Mouse (Mus musculus) gastrocnemius, adult 18-20 months (tissue): ENCODE results near the gene Chrdl2. TPM values are rescaled to one million over a fixed set of nuclear protein-coding genes. Genes with fewer than 3 reads are reported as not detected.
A peak's percentile ranks its signal among the peaks of the same experiment; 100 is the strongest.
"Not testable (repeated sequence)": the region's sequence is repeated elsewhere in the genome, so short reads cannot be mapped to it uniquely, and the experiment has no call there.

Experiments
- DNase-seq: peaks from one replicate; pipeline ENCODE4 v3.0.0; 2021; ENCODE audit warnings: low spot score
- long read RNA-seq, 2 experiments: library from polyadenylated mRNA; stranded (forward); transcript quantifications; one replicate each; pipeline ENCODE4 v2.0.0; 2021
- total RNA-seq, 2 experiments: library from RNA; stranded (reverse); gene quantifications; 2 replicates each; pipeline ENCODE4 v1.2.3; 2021

Chrdl2 gene
- total RNA-seq: 1 to 10 TPM; 1.4 to 1.7 TPM
- long read RNA-seq, experiment 1, partial matches to known transcripts: 0 of 2 reads
- long read RNA-seq, experiment 1, other reads (novel, unspliced or antisense): 2 of 2 reads
- long read RNA-seq, experiment 2, partial matches to known transcripts: 0 of 4 reads
- long read RNA-seq, experiment 2, other reads (novel, unspliced or antisense): 1 of 4 reads

- no peak for DNase-seq
Observed at GRCm38 (mm10) chr7:100005790-100006189, at the start of gene Chrdl2. TSS of gene Chrdl2 (plus strand) at chr7:100006172.

GRCm38 (mm10) chr7:99957226-99957965 is 48.6 kb upstream of the Chrdl2 start:
- no peak for DNase-seq

GRCm38 (mm10) chr7:99960571-99960970 is 45.4 kb upstream of the Chrdl2 start:
- DNase-seq: not testable (repeated sequence)

- DNase-seq: no peak
Observed at GRCm38 (mm10) chr7:99961518-99961917, 44.5 kb upstream of the Chrdl2 start.

DNA sequence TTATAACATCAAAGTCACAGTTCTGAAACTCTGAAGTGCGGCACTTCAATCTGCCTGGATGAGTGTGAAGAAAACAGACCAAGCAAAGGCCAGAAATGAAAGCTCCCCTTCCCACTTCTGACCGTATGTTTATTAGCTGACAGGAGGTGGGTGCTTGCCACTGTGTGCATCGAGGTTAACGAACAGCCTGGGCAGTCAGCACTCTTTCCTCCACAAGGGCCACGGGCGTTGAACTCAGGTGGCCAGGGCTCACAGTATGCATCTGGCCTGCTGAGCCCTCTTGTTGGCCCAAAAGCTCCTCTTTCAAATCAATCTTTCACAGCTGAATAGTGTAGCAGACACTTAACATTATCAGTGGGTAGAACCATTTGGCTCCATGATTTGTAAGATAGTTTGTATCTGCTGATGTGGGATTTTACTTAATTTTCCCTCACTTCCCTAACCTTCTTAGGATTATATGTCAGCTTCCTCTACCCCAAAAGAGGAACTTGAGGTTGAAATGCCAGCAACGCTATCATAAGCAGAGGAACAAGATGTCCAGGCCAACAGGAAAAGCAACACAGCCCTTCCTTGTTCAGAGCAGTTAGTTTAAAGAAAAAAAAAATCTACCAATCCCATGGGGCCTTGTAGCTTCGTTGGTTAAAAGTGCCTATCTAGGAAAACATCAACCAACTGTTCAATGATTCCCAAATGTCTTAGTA is 43.3 kb upstream of the Chrdl2 start:
- DNase-seq: peak; percentile 24

- DNase-seq: no peak
Observed at GRCm38 (mm10) chr7:99963237-99963860, 42.6 kb upstream of the Chrdl2 start.

- DNase-seq: no peak
Observed at GRCm38 (mm10) chr7:99965020-99965841, 40.7 kb upstream of the Chrdl2 start.

- DNase-seq: no peak
Observed at GRCm38 (mm10) chr7:99966011-99966721, 39.8 kb upstream of the Chrdl2 start.

- DNase-seq: no peak
Observed at GRCm38 (mm10) chr7:99969151-99969550, 36.8 kb upstream of the Chrdl2 start.

- DNase-seq: no peak
Observed at GRCm38 (mm10) chr7:99971926-99972325, 34.0 kb upstream of the Chrdl2 start.

DNA sequence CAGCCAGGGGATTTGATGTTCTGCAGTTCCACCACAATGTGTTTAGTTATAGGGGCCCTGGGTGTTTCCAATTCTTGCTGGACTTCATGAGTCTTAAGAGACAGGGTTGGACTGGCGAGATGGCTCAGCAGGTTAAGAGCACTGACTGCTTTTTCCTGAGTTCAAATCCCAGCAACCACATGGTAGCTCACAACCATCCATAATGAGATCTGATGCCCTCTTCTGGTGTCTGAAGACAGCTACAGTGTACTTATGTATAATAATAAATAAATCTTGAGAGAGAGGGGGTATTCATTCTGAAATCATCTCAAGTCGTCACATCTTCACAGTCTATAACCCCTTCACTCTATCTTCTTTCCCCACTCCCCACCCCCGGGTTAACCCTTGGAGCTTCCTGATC is 33.1 kb upstream of the Chrdl2 start:
- DNase-seq: not testable (repeated sequence)

DNA sequence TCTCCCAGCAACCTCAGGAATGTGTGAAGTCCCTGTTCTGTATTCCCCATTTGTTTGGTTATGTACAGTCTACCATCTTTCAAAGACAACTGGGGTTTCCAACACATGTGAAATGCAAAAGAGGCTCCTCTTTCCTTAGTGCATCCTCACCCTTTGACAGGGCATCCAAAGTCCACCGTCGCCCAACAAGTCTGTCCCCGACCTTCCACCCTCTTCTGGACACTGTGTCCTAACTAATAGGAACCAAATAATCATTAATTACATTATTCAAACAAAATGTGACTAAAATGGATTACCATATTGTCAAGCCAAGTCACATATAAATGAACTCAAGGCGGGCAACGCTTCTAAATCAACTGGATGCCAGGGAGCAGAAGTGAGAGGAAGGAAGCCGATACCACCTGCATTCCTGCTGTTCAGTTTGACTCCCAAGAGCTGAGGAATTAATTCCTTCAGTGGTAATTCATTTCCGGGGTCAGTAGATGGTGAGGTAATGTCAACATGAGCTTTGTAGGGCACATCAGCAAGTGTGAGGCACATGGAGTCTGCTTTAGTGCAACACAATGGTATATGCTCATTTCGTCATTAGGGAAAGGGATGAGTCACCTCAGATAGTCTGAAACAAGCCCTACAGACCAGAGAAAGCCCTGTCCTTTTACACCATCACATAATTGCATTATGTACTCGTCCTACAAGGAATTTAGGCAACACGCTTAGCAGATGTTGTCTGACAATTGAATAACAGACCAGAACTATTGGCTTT is 31.6 kb upstream of the Chrdl2 start:
- no peak for DNase-seq

- no peak for DNase-seq
Observed at GRCm38 (mm10) chr7:99975819-99976575, 30.0 kb upstream of the Chrdl2 start.

- no peak for DNase-seq
Observed at GRCm38 (mm10) chr7:99978041-99978440, 27.9 kb upstream of the Chrdl2 start.

GRCm38 (mm10) chr7:99979081-99979480 is 26.9 kb upstream of the Chrdl2 start:
- DNase-seq: no peak

DNA sequence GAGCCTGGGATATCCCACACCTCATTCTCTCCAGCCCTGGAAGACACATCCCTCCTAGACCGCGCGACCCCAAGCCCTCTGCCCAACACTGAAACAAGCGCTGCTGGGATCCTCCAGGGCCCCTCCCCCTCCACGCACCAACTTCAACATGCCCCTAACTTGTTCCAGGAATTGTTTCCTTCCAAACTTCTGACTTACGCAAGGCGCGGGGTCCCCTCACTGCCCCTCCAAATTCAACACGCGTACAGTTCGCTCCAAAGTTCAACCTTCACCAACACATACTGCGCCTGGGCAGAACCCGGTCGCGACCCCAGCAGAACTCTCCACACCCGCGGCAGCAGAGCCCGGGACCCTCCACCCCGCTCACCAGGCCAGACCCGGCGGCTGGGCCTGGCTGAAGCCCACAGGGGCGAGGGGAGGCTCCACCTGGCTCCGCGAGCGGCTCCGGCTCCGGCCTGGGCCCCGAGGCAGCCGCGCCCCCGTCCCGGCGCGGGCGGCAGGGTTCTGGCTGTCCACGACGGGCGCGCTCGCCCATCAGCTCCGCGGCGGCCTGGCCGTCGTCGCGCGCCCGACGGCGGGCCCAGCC is 26.3 kb upstream of the Chrdl2 start:
- no peak for DNase-seq

GRCm38 (mm10) chr7:99980132-99980591 is 25.8 kb upstream of the Chrdl2 start, which contains the start of gene Rnf169:
TSS of gene Rnf169 (minus strand) at chr7:99980448.
- DNase-seq: peak; percentile 93

DNA sequence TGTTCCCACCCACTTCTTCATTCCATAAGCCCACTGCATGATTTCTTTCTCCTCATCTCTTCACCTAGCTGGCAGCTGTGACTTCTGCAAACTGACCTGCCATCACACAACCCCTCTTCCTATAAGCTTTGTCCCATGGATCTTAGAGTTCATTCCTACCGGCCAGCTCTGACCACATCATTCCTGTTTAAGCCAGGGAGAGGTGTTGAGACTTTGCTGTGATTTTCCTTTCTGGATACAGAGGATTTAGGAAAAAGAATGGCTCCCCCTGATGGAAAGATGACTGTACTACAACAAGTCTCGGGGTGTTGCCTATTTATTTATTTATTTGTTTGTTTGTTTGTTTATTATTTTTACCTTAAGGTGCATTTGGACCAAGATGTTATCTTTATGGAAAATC is 24.7 kb upstream of the Chrdl2 start:
- peak; percentile 58 for DNase-seq
